Mouse (Mus musculus): Measurements from ENCODE around the gene Gramd1b. TPM values are rescaled to one million over a fixed set of nuclear protein-coding genes. Genes with fewer than 3 reads are reported as not detected.
A peak's percentile ranks its signal among the peaks of the same experiment; 100 is the strongest.
"Not testable (repeated sequence)": the region's sequence is repeated elsewhere in the genome, so short reads cannot be mapped to it uniquely, and the experiment has no call there.

The Gramd1b gene
- total RNA-seq, 1 experiment from 2014 or later, result 27.5 TPM

- ATAC-seq (replicated peaks in 1 of 2; ENCODE audit: insufficient read depth in 1 of 2, low FRiP score in 2 of 2, low TSS enrichment in 1 of 2, low read depth in 1 of 2, poor library complexity in 2 of 2, severe bottlenecking in 2 of 2), result no peak
These were observed 2.5 kb downstream of the Gramd1b start for GRCm38 (mm10) chr9:40528733-40529132.

- ATAC-seq (replicated peaks in 1 of 2; ENCODE audit: insufficient read depth in 1 of 2, low FRiP score in 2 of 2, low TSS enrichment in 1 of 2, low read depth in 1 of 2, poor library complexity in 2 of 2, severe bottlenecking in 2 of 2), result no peak
These were observed 4.3 kb downstream of the Gramd1b start for GRCm38 (mm10) chr9:40526928-40527327.

- ATAC-seq (replicated peaks in 1 of 2; ENCODE audit: insufficient read depth in 1 of 2, low FRiP score in 2 of 2, low TSS enrichment in 1 of 2, low read depth in 1 of 2, poor library complexity in 2 of 2, severe bottlenecking in 2 of 2), result no peak
These were observed 9.0 kb downstream of the Gramd1b start for GRCm38 (mm10) chr9:40522156-40522555.

DNA sequence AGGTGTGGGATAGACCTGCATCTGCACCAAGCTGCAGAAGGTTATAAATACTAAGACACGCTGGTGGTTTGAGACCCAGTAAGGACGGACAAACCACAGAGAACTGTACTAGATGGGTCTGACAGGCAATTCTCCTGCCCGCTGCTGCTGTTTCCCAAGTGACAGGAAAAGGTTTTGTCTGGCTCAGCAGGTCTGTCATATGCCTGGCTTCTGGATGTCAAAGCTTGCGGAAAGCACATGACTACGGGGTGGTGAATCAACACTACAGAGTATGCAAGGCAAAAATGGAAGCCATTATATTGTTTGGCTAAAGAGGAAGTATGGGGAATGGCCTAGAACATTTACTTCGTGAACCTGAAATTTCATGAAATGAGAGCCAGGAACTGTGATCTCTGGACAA, 10.1 kb downstream of the Gramd1b start:
- ATAC-seq (replicated peaks in 1 of 2; ENCODE audit: insufficient read depth in 1 of 2, low FRiP score in 2 of 2, low TSS enrichment in 1 of 2, low read depth in 1 of 2, poor library complexity in 2 of 2, severe bottlenecking in 2 of 2), result 0 out of 4 replicates have a peak, but pooled peaks of 1 of the 2 experiments have one; percentile 29

- peak; percentile 71 to 80 for ATAC-seq (replicated peaks in 1 of 2; ENCODE audit: insufficient read depth in 1 of 2, low FRiP score in 2 of 2, low TSS enrichment in 1 of 2, low read depth in 1 of 2, poor library complexity in 2 of 2, severe bottlenecking in 2 of 2)
These were observed 11.9 kb downstream of the Gramd1b start for GRCm38 (mm10) chr9:40519294-40519693.

GRCm38 (mm10) chr9:40511970-40512369, 19.2 kb downstream of the Gramd1b start:
- ATAC-seq (replicated peaks in 1 of 2; ENCODE audit: insufficient read depth in 1 of 2, low FRiP score in 2 of 2, low TSS enrichment in 1 of 2, low read depth in 1 of 2, poor library complexity in 2 of 2, severe bottlenecking in 2 of 2), result no peak

GRCm38 (mm10) chr9:40509479-40509878, 21.7 kb downstream of the Gramd1b start:
- no peak for ATAC-seq (replicated peaks in 1 of 2; ENCODE audit: insufficient read depth in 1 of 2, low FRiP score in 2 of 2, low TSS enrichment in 1 of 2, low read depth in 1 of 2, poor library complexity in 2 of 2, severe bottlenecking in 2 of 2)

GRCm38 (mm10) chr9:40506576-40506975, 24.6 kb downstream of the Gramd1b start:
- no peak for ATAC-seq (replicated peaks in 1 of 2; ENCODE audit: insufficient read depth in 1 of 2, low FRiP score in 2 of 2, low TSS enrichment in 1 of 2, low read depth in 1 of 2, poor library complexity in 2 of 2, severe bottlenecking in 2 of 2)

DNA sequence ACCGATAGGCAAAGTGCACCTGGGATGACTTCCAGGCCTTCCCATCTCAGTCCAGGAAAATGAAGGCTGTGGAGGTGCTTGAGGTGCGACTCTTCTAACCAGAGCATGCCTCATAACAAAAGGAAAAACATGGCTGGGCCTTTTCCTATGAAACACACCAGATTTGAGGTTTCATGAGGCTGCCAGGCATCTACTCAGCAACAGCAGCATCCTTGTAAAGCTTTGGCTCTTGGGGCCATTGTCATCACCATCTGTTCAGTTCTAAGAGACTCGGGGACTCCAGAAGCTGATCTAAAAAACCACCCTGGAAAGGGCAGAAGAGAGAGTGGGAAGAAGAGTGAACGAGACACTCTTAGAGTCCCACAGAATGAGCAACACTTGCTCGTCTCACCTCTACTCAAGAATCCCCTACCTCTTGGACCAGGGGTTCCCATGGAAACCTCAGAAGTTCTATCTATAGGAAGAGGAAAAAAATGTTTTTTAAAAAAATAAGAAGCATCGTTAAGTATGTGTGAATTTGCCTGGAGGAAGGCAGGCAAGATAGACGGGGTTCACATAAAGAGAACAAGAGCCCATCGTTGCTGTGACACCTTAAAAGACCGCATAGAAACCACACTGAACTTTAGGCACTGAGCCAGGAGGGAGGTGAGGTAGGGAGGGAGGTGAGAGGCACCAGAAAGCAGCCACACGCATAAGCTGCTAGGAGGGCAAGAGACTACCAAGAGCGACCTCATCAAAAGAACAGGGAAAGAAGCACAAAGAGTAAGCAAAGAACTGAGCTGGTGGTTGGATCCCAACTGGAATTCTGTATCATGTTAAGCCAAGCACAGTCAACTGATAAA, 25.5 kb downstream of the Gramd1b start:
- no peak for ATAC-seq (replicated peaks in 1 of 2; ENCODE audit: insufficient read depth in 1 of 2, low FRiP score in 2 of 2, low TSS enrichment in 1 of 2, low read depth in 1 of 2, poor library complexity in 2 of 2, severe bottlenecking in 2 of 2)

DNA sequence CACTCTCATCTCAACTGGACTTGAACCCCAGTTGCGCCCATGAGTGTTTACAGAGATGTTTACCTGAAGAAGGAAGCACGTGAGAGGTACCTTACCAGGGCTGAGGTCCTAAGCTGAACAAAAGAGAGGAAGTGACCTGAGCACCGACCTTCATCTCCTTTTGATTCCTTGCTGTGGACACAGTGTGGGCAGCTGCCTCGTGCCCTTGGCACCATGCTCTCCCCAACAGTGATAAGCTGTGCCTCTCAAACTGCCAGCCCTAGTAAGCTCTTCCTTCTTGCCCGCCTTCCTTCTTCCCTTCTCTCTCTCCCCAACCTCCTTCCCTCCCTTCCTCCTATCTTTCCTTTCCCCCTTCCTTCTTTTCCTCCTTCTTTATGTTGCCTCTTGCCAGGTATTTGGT, 26.3 kb downstream of the Gramd1b start:
- no peak for ATAC-seq (replicated peaks in 1 of 2; ENCODE audit: insufficient read depth in 1 of 2, low FRiP score in 2 of 2, low TSS enrichment in 1 of 2, low read depth in 1 of 2, poor library complexity in 2 of 2, severe bottlenecking in 2 of 2)

DNA sequence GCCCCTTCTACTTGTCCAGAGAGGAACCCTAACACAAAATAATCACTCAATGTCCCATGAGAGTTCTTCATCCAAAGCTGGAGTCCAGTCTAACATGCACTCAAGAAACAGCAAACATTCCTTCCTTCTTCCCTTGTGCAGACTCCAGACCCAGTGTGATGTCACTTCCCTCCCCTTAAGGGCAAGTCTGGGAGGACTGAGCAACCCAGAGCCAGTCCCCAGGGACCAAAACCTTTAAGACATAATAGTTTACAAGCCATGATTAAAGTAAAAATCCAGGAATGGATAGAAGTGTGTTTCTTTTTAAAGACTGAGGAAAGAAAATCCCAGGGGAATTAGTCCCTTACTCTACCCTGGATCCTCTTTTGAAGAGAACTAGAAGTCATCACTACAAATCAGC, 30.5 kb downstream of the Gramd1b start:
- ATAC-seq (replicated peaks in 1 of 2; ENCODE audit: insufficient read depth in 1 of 2, low FRiP score in 2 of 2, low TSS enrichment in 1 of 2, low read depth in 1 of 2, poor library complexity in 2 of 2, severe bottlenecking in 2 of 2), result no peak

GRCm38 (mm10) chr9:40482351-40483084, 48.7 kb downstream of the Gramd1b start:
- not testable (repeated sequence) for ATAC-seq (replicated peaks in 1 of 2; ENCODE audit: insufficient read depth in 1 of 2, low FRiP score in 2 of 2, low TSS enrichment in 1 of 2, low read depth in 1 of 2, poor library complexity in 2 of 2, severe bottlenecking in 2 of 2)

- no peak for ATAC-seq (replicated peaks in 1 of 2; ENCODE audit: insufficient read depth in 1 of 2, low FRiP score in 2 of 2, low TSS enrichment in 1 of 2, low read depth in 1 of 2, poor library complexity in 2 of 2, severe bottlenecking in 2 of 2)
These were observed 49.9 kb downstream of the Gramd1b start for GRCm38 (mm10) chr9:40481271-40481670.

DNA sequence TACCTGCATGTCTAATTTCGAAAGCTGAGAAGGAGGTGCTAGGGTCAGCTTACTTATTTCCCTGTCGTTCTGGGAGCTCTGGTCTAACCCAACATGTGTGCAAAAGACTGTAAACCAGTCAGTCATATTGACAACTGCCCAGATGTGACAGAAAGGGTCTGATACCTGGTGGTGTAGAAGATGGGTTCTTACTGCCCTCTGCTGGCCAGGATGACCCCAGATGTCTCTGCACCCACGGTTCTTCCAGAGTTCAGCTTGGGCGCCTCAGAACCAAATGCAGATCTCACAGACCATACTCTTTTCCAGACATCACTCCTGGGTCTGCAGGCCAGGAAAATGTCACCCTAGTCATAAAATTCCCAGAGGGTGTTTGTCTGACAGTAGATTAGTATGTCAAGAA, 51.9 kb downstream of the Gramd1b start:
- peak; percentile 85 to 87 for ATAC-seq (replicated peaks in 1 of 2; ENCODE audit: insufficient read depth in 1 of 2, low FRiP score in 2 of 2, low TSS enrichment in 1 of 2, low read depth in 1 of 2, poor library complexity in 2 of 2, severe bottlenecking in 2 of 2)

GRCm38 (mm10) chr9:40478146-40478900, 52.9 kb downstream of the Gramd1b start:
- ATAC-seq (replicated peaks in 1 of 2; ENCODE audit: insufficient read depth in 1 of 2, low FRiP score in 2 of 2, low TSS enrichment in 1 of 2, low read depth in 1 of 2, poor library complexity in 2 of 2, severe bottlenecking in 2 of 2), result no peak

DNA sequence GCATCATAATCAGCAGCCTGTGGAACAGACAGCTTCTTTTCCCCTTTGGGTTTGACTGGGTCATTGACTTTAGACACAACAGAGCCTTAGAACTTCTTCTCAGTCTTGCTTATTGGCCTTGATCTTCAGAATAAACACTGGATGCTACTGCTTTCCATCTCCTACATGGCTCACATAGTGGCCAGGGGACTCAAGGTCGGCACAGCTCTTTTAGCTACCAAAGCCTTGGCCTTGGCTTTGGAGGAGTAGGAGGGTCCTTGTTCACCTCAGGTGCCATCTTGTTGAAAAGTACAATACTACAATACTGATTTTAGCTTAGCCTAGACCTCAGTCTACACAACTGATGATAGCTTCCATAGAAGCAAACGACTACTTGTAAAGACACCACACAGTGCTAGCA, 53.6 kb downstream of the Gramd1b start:
- ATAC-seq (replicated peaks in 1 of 2; ENCODE audit: insufficient read depth in 1 of 2, low FRiP score in 2 of 2, low TSS enrichment in 1 of 2, low read depth in 1 of 2, poor library complexity in 2 of 2, severe bottlenecking in 2 of 2), result no peak

GRCm38 (mm10) chr9:40476098-40476497, 55.1 kb downstream of the Gramd1b start:
- no peak for ATAC-seq (replicated peaks in 1 of 2; ENCODE audit: insufficient read depth in 1 of 2, low FRiP score in 2 of 2, low TSS enrichment in 1 of 2, low read depth in 1 of 2, poor library complexity in 2 of 2, severe bottlenecking in 2 of 2)
